Mouse (Mus musculus): ENCODE measurements around the gene Spata25. TPM values are rescaled to one million over a fixed set of nuclear protein-coding genes. Genes with fewer than 3 reads are reported as not detected.

Spata25 gene
- total RNA-seq, 2 experiments from 2014 or later, result 0.47 to 0.79 TPM

DNA sequence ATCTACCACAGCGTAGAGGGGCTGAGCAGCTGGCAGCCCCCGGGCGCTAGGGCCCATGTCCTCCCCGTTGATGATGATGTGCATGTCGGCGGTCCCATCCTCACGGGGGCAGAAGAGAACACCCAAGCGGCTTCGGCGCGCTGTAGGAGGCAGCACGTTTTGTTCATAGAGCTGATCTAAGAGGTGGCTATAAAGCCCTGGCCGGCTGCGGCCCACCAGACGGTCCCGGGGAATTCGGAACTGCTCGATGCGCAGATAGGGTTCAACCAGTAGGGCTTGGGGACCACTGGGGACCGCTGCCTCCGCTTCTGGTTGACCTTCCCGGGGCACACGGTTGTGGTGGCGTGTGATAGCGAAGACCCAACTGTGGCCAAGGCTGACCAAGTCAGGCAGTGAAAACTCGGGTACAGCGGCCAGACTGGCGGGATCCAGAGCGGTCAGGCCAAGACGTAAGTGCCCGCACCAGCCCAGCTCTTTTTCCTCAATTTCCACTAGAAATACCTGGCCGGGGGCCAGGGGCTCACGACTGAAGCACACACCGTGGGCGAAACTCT is 4.5 kb upstream of the Spata25 start, which contains the start of gene Ctsa:
Gene Ctsa, plus strand, starts transcription at position 126 of the 554 bp plus-strand sequence.
- TF ChIP-seq CTCF (conservative IDR thresholded peaks at IDR 0.05), result peak; percentile 81
- Histone ChIP-seq H3K4me3 (peak within 1 kb of the TSS; percentile 85), H3K27ac (peak within 1 kb of the TSS; percentile 93)
- DNase-seq (ENCODE audit: low spot score in 2 of 2), result peak; percentile 77 to 80

DNA sequence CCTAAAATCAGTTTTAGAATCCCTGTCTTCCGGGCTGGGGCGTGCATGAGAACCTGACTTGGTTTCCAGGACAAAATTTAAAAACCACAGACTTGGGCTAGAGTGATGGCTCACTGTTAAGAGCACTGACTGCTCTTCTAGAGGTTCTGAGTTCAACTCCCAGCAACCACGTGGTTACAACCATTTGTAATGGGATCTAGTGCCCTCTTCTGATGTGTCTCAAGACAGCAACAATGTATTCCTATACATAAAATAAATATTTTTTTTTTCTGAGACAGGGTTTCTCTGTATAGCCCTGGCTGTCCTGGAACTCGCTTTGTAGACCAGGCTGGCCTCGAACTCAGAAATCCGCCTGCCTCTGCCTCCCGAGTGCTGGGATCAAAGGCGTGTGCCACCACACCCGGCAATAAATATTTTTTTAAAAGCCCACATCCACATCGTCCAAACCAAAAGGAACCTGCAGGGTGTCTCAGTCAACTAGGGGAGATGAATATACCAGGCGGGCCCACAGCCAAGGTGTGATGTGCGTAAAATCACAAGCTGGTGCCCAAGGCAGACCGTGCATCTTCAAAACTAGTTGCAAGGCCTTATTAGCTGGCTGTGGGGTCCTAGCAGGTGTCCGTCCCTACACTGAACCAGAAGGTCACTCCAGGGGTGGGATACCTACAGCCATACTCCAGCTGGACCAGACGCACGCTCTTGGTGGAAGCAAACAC is 3.9 kb upstream of the Spata25 start:
- DNase-seq (ENCODE audit: low spot score in 2 of 2), result no peak
- H3K4me3 ChIP-seq, result peak overlapping the region; percentile 85
- no peak for TF ChIP-seq CTCF (conservative IDR thresholded peaks at IDR 0.05)
- H3K27ac ChIP-seq, result peak overlapping the region; percentile 93

DNA sequence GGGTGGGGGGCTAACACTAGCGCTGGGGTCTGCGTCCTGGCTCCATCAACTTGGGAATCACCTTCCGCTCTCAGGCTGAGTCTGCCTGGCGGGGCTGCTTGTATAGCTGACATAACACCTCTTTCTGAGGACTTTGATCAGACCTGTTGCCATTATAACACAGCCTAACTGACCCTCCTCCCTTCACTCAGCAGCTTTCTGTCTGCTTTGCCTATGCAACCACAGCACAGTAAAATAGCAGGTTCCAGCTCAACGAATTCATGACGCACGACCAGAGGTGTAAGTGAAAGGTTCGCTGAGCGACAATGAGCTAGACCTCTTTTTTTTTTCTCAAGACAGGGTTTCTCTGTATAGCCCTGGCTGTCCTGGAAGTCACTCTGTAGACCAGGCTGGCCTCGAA is 2.7 kb upstream of the Spata25 start:
- no peak overlapping the region for H3K27ac ChIP-seq
- no peak for DNase-seq (ENCODE audit: low spot score in 2 of 2)
- TF ChIP-seq CTCF (conservative IDR thresholded peaks at IDR 0.05), result no peak
- no peak overlapping the region for H3K4me3 ChIP-seq

DNA sequence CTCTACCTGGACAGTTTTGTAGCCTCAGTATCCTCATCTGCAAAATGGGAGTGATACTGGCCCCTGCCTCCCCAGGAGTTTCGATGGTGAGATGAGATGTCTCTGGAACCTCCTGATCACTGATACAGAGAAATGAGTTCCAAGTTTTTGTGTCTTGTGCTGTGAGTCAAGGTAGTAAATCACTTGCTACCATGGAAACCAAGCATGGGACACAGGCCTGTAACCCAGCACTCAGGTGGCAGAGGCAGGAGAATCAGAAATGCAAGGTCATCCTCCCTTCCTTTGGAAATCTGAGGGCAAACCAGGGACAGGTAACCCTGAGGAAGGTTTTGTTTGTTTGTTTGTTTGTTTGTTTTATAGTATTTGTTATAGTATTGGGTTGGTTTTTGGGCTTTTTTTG is 753 bp upstream of the Spata25 start:
- no peak overlapping the region for H3K4me3 ChIP-seq
- no peak for TF ChIP-seq CTCF (conservative IDR thresholded peaks at IDR 0.05)
- DNase-seq (ENCODE audit: low spot score in 2 of 2), result no peak
- no peak overlapping the region for H3K27ac ChIP-seq

DNA sequence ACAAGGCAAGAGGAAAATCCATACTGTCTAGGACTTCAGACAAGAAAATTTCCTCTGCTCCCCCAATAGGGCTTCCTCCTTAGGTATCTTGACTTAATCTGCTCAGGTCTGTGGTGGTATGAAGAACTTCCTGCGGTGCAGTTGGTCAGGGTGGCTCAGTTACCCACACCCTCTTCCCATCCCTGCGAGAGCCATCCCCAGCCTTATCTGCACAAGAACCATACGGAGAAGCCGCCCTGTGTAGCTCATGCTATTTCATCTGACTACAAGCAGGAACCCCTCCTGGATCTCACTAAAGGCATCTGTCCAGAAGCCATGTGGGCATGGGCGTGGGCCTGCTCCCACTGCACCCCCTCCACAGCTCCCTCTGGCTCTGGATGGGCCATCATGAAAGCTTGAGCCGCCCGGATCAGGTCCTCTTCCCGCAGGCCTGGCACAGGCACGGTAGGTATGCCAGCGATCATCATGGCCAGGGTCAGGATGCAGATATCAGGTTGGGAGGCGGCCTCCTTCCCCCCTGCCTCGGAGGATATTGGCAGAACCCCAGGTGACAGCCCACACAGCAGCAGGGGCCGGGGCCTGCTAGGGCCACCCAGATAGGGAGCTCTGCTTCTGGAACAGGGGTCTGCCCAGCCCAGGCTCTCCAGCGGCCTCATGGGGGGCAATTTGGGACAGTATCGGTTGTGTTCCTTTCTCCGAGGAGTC is 1.0 kb downstream of the Spata25 start:
- TF ChIP-seq CTCF (conservative IDR thresholded peaks at IDR 0.05), result no peak
- Histone ChIP-seq H3K4me3 (no peak overlapping the region), H3K27ac (no peak overlapping the region)
- no peak for DNase-seq (ENCODE audit: low spot score in 2 of 2)

DNA sequence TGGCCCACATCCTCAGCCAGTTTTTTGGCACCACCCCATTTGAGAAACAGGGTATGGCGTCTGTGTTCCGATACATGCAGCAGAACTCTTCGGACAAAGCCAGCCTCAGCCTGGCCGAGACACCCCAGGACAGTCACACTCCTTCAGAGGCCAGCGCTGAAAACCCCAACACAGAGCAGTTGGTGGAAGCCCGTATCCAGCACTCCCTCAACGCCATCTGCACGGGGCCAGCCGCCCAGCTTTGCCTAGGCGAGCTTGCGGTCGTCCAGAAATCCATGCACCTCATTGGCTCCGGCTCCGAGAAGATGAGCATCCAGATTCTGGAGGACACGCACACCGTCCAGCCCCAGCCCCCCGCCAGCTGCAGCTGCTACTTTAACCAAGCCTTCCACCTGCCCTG is 2.8 kb downstream of the Spata25 start:
- H3K4me3 ChIP-seq, result no peak overlapping the region; the same call in 1 of the 2 replicates
- DNase-seq (ENCODE audit: low spot score in 2 of 2), result no peak
- TF ChIP-seq CTCF (conservative IDR thresholded peaks at IDR 0.05), result no peak
- no peak overlapping the region for H3K27ac ChIP-seq

DNA sequence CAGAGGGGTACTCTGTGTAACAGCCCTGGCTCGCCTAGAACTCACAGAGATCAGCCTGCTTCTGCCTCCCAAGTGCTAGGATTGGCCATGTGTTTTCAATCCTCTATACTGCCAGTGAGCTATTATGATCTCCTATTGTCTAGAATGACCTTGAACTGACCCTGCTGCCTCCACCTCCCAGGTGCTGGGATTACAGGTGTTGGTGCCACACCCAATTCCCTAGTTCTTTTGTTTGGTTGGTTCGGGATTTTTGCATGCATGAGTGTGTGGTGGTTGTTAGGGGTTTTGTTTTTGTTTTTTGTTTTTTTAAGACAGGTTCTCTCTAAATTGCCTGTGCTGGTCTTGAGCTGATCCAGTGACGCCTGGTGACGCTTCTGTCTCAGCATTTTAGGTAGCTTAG is 4.4 kb downstream of the Spata25 start:
- DNase-seq (ENCODE audit: low spot score in 2 of 2), result no peak
- Histone ChIP-seq H3K27ac (no peak overlapping the region), H3K4me3 (peak overlapping the region; percentile 63)
- TF ChIP-seq CTCF (conservative IDR thresholded peaks at IDR 0.05), result no peak

DNA sequence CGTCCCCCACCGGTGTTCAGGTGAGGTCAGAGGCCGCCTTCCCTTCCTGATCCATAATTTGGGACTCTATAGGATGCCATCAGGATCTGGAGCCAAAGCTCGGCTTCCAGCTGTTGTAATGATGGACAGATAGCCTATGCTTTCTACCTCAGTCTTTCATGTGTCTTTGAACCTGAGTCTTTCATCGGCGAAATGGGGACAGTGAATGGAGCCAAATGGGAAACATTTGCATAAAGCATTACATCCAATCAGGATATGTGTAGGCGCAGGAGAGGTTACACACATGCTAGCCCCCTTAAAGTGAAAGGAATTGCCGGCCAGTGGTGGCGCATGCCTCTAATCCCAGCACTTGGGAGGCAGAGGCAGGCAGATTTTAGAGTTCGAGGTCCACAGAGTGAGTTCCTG is 5.2 kb downstream of the Spata25 start:
- peak in 1 of 2 experiments; percentile 29 for DNase-seq (ENCODE audit: low spot score in 2 of 2)
- Histone ChIP-seq H3K4me3 (peak overlapping the region; percentile 63), H3K27ac (peak overlapping the region; percentile 94)
- TF ChIP-seq CTCF (conservative IDR thresholded peaks at IDR 0.05), result peak; percentile 45

DNA sequence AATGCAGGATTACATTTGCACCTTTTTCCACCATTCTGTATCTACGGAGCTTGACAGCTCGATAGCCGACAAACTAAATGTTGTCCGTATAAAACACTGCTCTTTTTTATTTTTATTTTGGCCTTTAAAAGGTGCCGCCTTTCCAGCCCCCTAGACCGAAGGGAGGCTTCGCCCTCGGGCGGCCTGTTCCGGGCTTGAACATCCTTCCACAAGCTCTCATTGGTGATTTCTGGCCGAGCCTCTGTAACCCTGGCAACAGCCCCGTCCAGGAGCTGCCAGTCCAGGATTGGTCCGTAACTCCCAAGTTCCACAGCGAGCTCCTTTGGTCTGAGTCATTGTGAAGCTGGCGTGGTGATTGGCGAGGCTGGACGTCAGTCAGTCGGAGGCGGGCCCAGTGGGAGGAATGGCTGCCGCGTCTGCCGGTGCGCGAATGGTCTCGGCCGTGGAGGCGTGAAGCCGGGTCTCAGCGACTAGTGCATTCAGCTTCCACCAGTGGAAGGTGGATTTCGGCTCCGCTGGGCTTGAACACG is 5.6 kb downstream of the Spata25 start, which contains the start of gene Zswim1:
Gene Zswim1, plus strand, starts transcription at position 51 of the 530 bp plus-strand sequence.
- Histone ChIP-seq H3K4me3 (peak within 1 kb of the TSS; percentile 63), H3K27ac (peak within 1 kb of the TSS; percentile 94)
- peak; percentile 99 to 100 for DNase-seq (ENCODE audit: low spot score in 2 of 2)

DNA sequence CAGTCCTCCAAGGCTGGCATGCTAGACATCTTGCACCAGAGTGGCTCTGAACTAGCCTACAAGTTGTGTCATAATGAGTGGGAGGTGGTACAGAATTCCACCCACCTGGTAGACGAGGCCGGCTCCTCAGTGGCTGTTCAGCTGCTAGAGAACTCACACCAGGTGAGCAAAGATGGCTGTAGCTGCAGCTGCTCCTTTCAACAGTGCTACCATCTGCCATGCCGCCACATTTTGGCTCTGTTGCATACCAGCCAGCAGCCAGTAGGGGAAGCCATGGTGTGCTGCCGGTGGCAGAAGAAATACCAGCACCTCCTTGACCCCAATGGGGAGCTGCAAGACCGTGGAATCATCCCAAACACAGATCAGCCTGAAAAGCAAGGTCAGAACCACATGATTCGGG is 7.3 kb downstream of the Spata25 start:
- 0 out of 2 replicates have a peak, but pooled peaks have one; percentile 20 for TF ChIP-seq CTCF (conservative IDR thresholded peaks at IDR 0.05)
- no peak for DNase-seq (ENCODE audit: low spot score in 2 of 2)
- no peak overlapping the region for H3K27ac ChIP-seq
- no peak overlapping the region for H3K4me3 ChIP-seq

More for the DNA sequence above, 5.6 kb downstream of the Spata25 start, which contains the start of gene Zswim1:
- peak; percentile 15; the same call in 1 of the 2 replicates for TF ChIP-seq CTCF (conservative IDR thresholded peaks at IDR 0.05)

DNA sequence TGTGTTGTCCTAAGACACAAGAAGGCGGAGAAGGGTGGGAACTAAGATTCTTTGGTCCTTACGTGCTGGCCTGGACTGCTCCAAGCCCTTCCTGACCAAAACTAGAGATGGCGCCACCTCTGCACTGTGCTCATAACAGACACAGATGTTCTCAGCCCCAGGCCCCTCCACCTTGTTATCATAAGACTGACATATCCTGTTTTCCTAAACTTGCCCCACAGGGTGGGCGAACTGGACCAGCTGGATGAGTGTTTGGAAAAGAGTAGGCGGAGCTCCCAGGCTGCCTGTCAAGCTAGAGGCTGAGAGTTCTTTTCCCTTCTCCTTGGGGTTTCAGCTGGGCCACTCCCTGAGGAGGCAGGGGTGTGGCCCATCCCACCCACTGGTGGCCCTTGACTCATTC is 10.6 kb downstream of the Spata25 start:
- 0 out of 2 replicates have a peak, but pooled peaks have one; percentile 7 for TF ChIP-seq CTCF (conservative IDR thresholded peaks at IDR 0.05)
- H3K4me3 ChIP-seq, result no peak overlapping the region
- H3K27ac ChIP-seq, result no peak overlapping the region
- no peak for DNase-seq (ENCODE audit: low spot score in 2 of 2)

DNA sequence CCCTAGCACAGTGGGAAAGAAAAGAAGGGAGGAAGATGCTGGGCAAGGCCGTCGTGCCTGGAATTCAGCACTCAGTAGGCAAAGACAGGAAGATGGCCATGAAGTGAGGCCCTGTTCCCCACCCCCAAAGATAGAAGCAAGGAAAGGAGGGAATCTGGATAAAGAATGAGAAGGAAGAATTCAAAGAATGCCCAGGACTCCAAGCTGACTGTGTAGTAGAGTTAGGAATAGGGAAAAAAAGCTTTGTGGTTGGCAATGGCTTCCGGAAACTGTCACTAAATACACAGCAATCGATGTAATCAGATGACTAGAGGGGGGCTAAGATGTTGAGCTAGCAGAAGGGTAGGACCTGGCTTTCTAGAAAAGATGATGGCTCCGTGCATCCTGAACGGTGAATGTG is 11.1 kb downstream of the Spata25 start:
- no peak for DNase-seq (ENCODE audit: low spot score in 2 of 2)
- no peak for TF ChIP-seq CTCF (conservative IDR thresholded peaks at IDR 0.05)
- no peak overlapping the region for H3K27ac ChIP-seq
- no peak overlapping the region for H3K4me3 ChIP-seq

DNA sequence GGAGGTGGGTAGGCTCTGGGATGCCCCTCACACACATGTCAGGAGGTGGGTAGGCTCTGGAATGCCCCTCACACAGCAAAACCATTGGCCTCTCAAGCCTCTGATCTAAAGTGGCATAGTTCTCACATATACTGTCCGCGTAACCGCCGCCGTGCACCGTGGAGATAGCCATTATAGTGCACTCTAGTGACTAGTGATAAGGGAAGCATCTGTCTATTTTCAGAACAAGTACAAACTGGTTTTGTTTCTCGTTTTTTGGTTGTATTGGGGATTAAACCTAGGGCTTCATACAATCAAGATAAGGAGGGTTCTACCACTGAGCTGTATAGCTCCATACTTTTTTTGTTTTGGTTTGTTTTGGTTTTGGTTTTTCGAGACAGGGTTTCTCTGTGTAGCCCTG is 12.5 kb downstream of the Spata25 start:
- Histone ChIP-seq H3K27ac (no peak overlapping the region), H3K4me3 (no peak overlapping the region)
- no peak for DNase-seq (ENCODE audit: low spot score in 2 of 2)
- no peak for TF ChIP-seq CTCF (conservative IDR thresholded peaks at IDR 0.05)

Measured in layer of hippocampus, adult 2 months (tissue).